Mouse (Mus musculus) lung, postnatal 0 days (tissue): ENCODE data around the gene Defb43.

Experiments
- CTCF ChIP-seq: IDR thresholded peaks from 2 replicates; pipeline ENCODE4 v1.5.1; 2016; ENCODE audit warnings: antibody characterized with exemption, mild to moderate bottlenecking
- EP300 ChIP-seq: IDR thresholded peaks from 2 replicates; pipeline ENCODE4 v1.6.1; 2016; ENCODE audit warnings: antibody characterized with exemption, mild to moderate bottlenecking, control low read depth

GRCm38 (mm10) chr14:62979815-62980214 is 31.8 kb upstream of the Defb43 start:
- TF ChIP-seq CTCF (no peak), EP300 (no peak)
